Mouse (Mus musculus) central nervous system, embryonic 14 days (tissue): Measurements from ENCODE around the gene Dok4. TPM values are rescaled to one million over a fixed set of nuclear protein-coding genes. Genes with fewer than 3 reads are reported as not detected.

ENCODE experiments used
- polyA plus RNA-seq: library from polyadenylated mRNA; depleted of rRNA; stranded (reverse); fragments of >200 nt; gene quantifications from 2 replicates; pipeline ENCODE4 v1.2.3, GENCODE M21; 2012; rRNA removed

The Dok4 gene
- 68.6 and 72.1 TPM in 2 replicates for polyA plus RNA-seq

GRCm38 (mm10) chr8:94876197-94876730 lies at the start of gene Dok4:
Gene Dok4, minus strand, starts transcription at chr8:94876330.

GRCm38 (mm10) chr8:94923405-94923804 lies 47.3 kb upstream of the Dok4 start, which contains the start of gene Adgrg5:
Gene Adgrg5, plus strand, starts transcription at chr8:94923694.

GRCm38 (mm10) chr8:94917851-94918495 lies 41.8 kb upstream of the Dok4 start, which contains the start of gene Ccdc102a:
Gene Ccdc102a, minus strand, starts transcription at chr8:94918098.

GRCm38 (mm10) chr8:94857346-94858173 lies 18.6 kb downstream of the Dok4 start, which contains the start of gene Polr2c:
Gene Polr2c, plus strand, starts transcription at chr8:94857450.

GRCm38 (mm10) chr8:94837662-94838574 lies 38.2 kb downstream of the Dok4 start, which contains the start of the genes Coq9 and Ciapin1:
Gene Coq9, plus strand, starts transcription at chr8:94838321.
Gene Ciapin1, minus strand, starts transcription at chr8:94838358.

Other genes with a start within 250 kb of the Dok4 start
- 183 and 209 TPM in 2 replicates for gene Arl2bp, start 209.7 kb downstream of the Dok4 start, polyA plus RNA-seq
- gene Pllp, start 180.1 kb downstream of the Dok4 start, polyA plus RNA-seq: 0.70 and 0.74 TPM in 2 replicates
- gene Ccl22, start 130.7 kb downstream of the Dok4 start, polyA plus RNA-seq: 0.36 and 0.79 TPM in 2 replicates
- gene Cx3cl1, start 104.3 kb downstream of the Dok4 start, polyA plus RNA-seq: 19.7 and 21.7 TPM in 2 replicates
- 0.30 TPM in 1 of 2 replicates, not detected in the other for gene Ccl17, start 65.9 kb downstream of the Dok4 start, polyA plus RNA-seq
- gene Coq9, start 38.0 kb downstream of the Dok4 start, polyA plus RNA-seq: 66.2 and 67.0 TPM in 2 replicates
- gene Ciapin1, start 38.0 kb downstream of the Dok4 start, polyA plus RNA-seq: 77.2 and 78.1 TPM in 2 replicates
- 127 and 139 TPM in 2 replicates for gene Polr2c, start 18.9 kb downstream of the Dok4 start, polyA plus RNA-seq
- gene Ccdc102a, start 41.8 kb upstream of the Dok4 start, polyA plus RNA-seq: 11.4 and 19.4 TPM in 2 replicates
- 0.31 and 0.34 TPM in 2 replicates for gene Adgrg5, start 47.4 kb upstream of the Dok4 start, polyA plus RNA-seq
- gene Adgrg1, start 98.4 kb upstream of the Dok4 start, polyA plus RNA-seq: 326 and 465 TPM in 2 replicates
- gene Adgrg3, start 141.4 kb upstream of the Dok4 start, polyA plus RNA-seq: 2.3 and 2.7 TPM in 2 replicates
- 2.0 and 2.1 TPM in 2 replicates for gene Drc7, start 178.8 kb upstream of the Dok4 start, polyA plus RNA-seq
- 49.0 and 50.8 TPM in 2 replicates for gene Katnb1, start 204.9 kb upstream of the Dok4 start, polyA plus RNA-seq